Mouse (Mus musculus): ENCODE measurements at regions not wholly inside any gene's neighbourhood (a gene's known extent, or its start where the extent isn't known, plus 50 kb on each side); places are given as distances from the start of the nearest gene placed in this dataset.

DNA sequence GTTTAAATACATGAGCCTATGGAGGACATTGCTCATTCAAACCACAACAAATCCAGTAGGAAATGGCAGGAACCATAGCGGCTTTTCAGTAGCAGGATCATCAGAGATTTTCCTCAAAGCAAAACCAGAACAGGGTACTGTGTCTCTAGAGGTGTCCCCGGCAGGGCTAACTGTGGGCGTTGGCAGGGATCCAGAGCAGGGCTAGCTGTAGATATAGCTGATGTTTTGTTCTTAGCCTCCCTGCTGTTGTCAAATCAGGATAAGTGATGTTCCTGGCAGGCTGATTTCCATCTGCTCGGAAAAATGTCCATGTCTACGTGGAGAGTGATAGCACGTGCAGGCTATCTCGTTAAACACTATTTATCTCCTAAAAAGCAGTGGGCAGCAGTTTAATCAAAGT lies 297.6 kb downstream of the Abcc12 start:
- H3K27ac ChIP-seq (ENCODE audit: insufficient read depth, low read depth, low read length): no peak overlapping the region
- no peaks in the 10 kb centered on the region for H3K27me3 ChIP-seq (ENCODE audit: control insufficient read depth, insufficient read depth, low read length)
- no peaks in the 10 kb centered on the region for H3K4me1 ChIP-seq (ENCODE audit: control insufficient read depth, insufficient read depth, insufficient read length, low read length)
- 66% methylated on average over 7 of the region's 7 CpGs for WGBS
- H3K4me3 ChIP-seq (ENCODE audit: low read depth, low read length): no peak overlapping the region
- H3K36me3 ChIP-seq (ENCODE audit: control insufficient read depth, insufficient read depth, low read length): no peaks in the 10 kb centered on the region
- TF ChIP-seq CTCF (IDR thresholded peaks at IDR 0.05; ENCODE audit: extremely low read depth, insufficient read length, insufficient replicate concordance, low read depth, low read length): no peak
- no peak for TF ChIP-seq POLR2A (IDR thresholded peaks at IDR 0.05; ENCODE audit: low read depth, low read length)

DNA sequence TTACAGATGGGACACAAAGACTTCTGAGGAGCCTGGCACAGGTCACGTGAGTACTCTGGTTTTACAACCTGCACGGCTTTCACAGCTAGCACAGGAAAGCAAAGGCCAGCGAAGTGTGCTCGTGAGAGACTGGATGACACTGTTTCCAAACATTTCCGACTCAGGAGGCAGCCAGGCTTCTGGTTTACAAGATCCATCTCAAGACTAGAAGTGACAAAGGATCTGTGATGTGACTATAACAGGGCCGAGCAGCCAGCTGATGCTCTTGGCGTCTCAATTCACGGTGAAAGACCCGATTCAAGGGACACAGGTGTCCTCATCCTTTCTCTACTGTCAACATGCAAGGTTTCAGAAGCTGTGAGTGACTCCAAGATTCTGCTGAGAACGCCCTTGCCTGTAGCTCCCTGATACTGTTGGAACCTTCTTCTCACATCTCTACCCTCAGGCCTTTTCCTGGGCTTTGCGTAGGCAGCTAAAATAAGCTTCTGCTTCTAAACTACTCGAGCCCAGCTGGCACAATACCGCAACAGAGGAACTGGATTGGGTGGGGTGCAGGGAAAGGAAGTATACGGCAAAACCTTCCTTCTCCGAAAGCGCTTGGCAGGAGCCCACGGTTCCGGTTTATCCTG lies 300.3 kb downstream of the Abcc12 start:
- 73% methylated on average over 18 of the region's 18 CpGs for WGBS
- no peaks in the 10 kb centered on the region for H3K4me1 ChIP-seq (ENCODE audit: control insufficient read depth, insufficient read depth, insufficient read length, low read length)
- H3K4me3 ChIP-seq (ENCODE audit: low read depth, low read length): no peak overlapping the region
- H3K27me3 ChIP-seq (ENCODE audit: control insufficient read depth, insufficient read depth, low read length): no peaks in the 10 kb centered on the region
- H3K36me3 ChIP-seq (ENCODE audit: control insufficient read depth, insufficient read depth, low read length): no peaks in the 10 kb centered on the region
- H3K27ac ChIP-seq (ENCODE audit: insufficient read depth, low read depth, low read length): no peak overlapping the region
- TF ChIP-seq CTCF (IDR thresholded peaks at IDR 0.05; ENCODE audit: extremely low read depth, insufficient read length, insufficient replicate concordance, low read depth, low read length): no peak
- no peak for TF ChIP-seq POLR2A (IDR thresholded peaks at IDR 0.05; ENCODE audit: low read depth, low read length)

DNA sequence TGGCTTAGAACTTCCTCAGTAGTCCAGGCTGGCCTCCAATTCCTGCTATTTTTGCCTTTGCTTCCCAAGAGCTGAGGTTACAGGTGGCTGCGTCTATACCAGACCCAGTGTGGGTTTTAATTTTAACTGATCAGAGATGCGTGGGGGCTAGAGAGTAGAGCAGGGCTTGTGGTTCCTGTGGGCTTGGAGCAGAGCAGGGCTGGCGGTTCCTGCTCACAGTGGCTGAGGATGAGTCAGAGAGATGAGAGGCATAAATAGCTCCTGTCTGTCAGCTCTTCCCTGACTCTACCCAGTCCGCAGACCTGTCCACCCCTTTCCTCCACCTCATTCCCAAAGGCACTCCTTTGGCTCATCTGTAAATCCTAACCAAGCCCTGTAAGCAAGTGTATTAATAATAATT lies 304.8 kb downstream of the Abcc12 start:
- Histone ChIP-seq H3K4me1 (ENCODE audit: control insufficient read depth, insufficient read depth, insufficient read length, low read length) (no peaks in the 10 kb centered on the region), H3K36me3 (ENCODE audit: control insufficient read depth, insufficient read depth, low read length) (no peaks in the 10 kb centered on the region), H3K4me3 (ENCODE audit: low read depth, low read length) (no peak overlapping the region), H3K27me3 (ENCODE audit: control insufficient read depth, insufficient read depth, low read length) (no peaks in the 10 kb centered on the region), H3K27ac (ENCODE audit: insufficient read depth, low read depth, low read length) (no peak overlapping the region)
- no peak for TF ChIP-seq CTCF (IDR thresholded peaks at IDR 0.05; ENCODE audit: extremely low read depth, insufficient read length, insufficient replicate concordance, low read depth, low read length)
- WGBS: 77% methylated on average over 4 of the region's 4 CpGs

DNA sequence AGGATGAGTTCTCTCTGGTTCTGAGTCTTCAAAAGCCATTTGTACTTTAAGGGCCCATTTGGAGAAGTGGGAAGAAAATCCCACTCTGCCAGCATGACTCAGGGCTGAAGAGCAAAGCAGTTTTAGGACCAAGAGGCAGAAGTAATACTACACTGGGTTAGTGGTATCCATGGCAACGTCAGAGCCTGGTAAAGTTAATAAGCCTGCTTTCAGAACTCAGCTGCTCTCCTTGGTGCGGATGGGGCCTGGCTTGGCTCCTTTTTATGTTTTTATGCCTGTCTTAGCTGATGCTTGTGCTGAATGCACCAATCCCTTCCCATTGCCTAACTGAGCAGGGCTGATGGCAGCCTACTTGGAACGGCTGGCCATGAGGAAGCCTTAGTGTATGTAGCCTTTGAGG lies 306.7 kb downstream of the Abcc12 start:
- no peaks in the 10 kb centered on the region for H3K36me3 ChIP-seq (ENCODE audit: control insufficient read depth, insufficient read depth, low read length)
- no peak overlapping the region for H3K27ac ChIP-seq (ENCODE audit: insufficient read depth, low read depth, low read length)
- no peaks in the 10 kb centered on the region for H3K27me3 ChIP-seq (ENCODE audit: control insufficient read depth, insufficient read depth, low read length)
- 72% methylated on average over 3 of the region's 3 CpGs for WGBS
- H3K4me3 ChIP-seq (ENCODE audit: low read depth, low read length): no peak overlapping the region
- no peak for TF ChIP-seq CTCF (IDR thresholded peaks at IDR 0.05; ENCODE audit: extremely low read depth, insufficient read length, insufficient replicate concordance, low read depth, low read length)
- TF ChIP-seq POLR2A (IDR thresholded peaks at IDR 0.05; ENCODE audit: low read depth, low read length): no peak
- H3K4me1 ChIP-seq (ENCODE audit: control insufficient read depth, insufficient read depth, insufficient read length, low read length): no peaks in the 10 kb centered on the region

DNA sequence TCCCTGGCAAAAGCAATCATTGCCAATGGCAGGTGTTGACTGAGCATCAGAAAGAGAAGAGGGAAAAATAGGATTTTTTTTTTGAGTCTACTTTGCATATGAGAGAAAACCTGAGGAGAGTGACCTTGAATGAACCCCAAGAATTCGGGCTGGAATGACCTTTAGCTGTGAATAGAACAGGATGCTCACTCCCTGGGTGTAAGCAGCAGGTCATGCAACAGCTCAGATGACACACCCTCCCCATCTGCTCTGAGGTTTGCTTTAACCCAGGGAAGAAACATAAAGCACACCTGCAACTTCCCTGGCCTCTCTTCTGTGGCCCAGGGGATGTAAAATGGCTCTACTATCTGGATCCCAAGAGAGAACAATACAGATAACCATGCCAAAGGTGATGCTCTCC lies 307.9 kb downstream of the Abcc12 start:
- Histone ChIP-seq H3K4me1 (ENCODE audit: control insufficient read depth, insufficient read depth, insufficient read length, low read length) (no peaks in the 10 kb centered on the region), H3K4me3 (ENCODE audit: low read depth, low read length) (no peak overlapping the region), H3K27ac (ENCODE audit: insufficient read depth, low read depth, low read length) (no peak overlapping the region), H3K27me3 (ENCODE audit: control insufficient read depth, insufficient read depth, low read length) (no peaks in the 10 kb centered on the region), H3K36me3 (ENCODE audit: control insufficient read depth, insufficient read depth, low read length) (no peaks in the 10 kb centered on the region)
- WGBS: 10% methylated on average over 1 of the region's 1 CpGs
- TF ChIP-seq CTCF (IDR thresholded peaks at IDR 0.05; ENCODE audit: extremely low read depth, insufficient read length, insufficient replicate concordance, low read depth, low read length): no peak
- no peak for TF ChIP-seq POLR2A (IDR thresholded peaks at IDR 0.05; ENCODE audit: low read depth, low read length)

DNA sequence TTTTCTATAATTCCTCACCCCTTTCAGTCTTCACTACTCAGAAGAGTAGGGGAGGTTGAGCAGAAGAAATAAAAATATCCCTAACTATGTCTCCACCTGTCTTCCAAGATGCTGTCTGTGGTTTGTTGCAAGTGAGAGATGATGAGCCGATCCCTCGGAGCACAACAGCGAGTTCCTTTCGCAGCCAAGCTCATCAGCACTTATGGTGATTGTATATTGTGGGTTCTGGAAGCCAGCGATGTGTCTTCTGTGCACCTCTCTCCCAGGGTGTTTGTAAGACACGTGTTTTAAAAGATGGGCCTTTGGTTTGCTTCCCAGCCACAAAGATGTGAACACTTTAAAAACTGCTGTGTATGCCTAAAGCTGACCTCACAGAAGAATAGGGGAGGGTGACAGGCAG lies 309.0 kb downstream of the Abcc12 start:
- 84% methylated on average over 6 of the region's 6 CpGs for WGBS
- Histone ChIP-seq H3K27me3 (ENCODE audit: control insufficient read depth, insufficient read depth, low read length) (no peaks in the 10 kb centered on the region), H3K27ac (ENCODE audit: insufficient read depth, low read depth, low read length) (no peak overlapping the region), H3K36me3 (ENCODE audit: control insufficient read depth, insufficient read depth, low read length) (no peaks in the 10 kb centered on the region), H3K4me1 (ENCODE audit: control insufficient read depth, insufficient read depth, insufficient read length, low read length) (no peaks in the 10 kb centered on the region), H3K4me3 (ENCODE audit: low read depth, low read length) (no peak overlapping the region)
- no peak for TF ChIP-seq CTCF (IDR thresholded peaks at IDR 0.05; ENCODE audit: extremely low read depth, insufficient read length, insufficient replicate concordance, low read depth, low read length)
- no peak for TF ChIP-seq POLR2A (IDR thresholded peaks at IDR 0.05; ENCODE audit: low read depth, low read length)

DNA sequence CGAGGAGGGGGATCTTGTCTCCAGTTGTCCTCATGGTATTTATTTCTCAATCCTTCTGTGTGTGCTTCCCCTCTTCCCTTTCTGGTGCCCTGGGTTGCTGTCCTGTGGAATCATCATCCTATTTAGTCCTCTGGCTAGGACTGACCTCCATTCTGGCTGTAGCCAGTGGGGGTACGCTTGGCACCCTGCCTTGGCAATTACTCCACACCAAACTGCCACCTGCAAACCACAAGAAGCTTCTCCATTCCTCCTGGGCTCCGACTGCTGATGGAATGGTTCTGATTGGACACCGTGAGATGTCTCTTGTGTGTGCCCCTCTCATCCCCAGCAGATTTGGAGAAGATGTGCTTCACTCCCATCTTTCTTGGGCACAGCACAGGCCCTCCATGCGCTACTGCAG lies 322.5 kb downstream of the Abcc12 start:
- no peak overlapping the region for H3K27ac ChIP-seq (ENCODE audit: insufficient read depth, low read depth, low read length)
- TF ChIP-seq CTCF (IDR thresholded peaks at IDR 0.05; ENCODE audit: extremely low read depth, insufficient read length, insufficient replicate concordance, low read depth, low read length) (no peak), POLR2A (IDR thresholded peaks at IDR 0.05; ENCODE audit: low read depth, low read length) (no peak)
- no peaks in the 10 kb centered on the region for H3K36me3 ChIP-seq (ENCODE audit: control insufficient read depth, insufficient read depth, low read length)
- H3K4me3 ChIP-seq (ENCODE audit: low read depth, low read length): no peak overlapping the region
- H3K27me3 ChIP-seq (ENCODE audit: control insufficient read depth, insufficient read depth, low read length): no peaks in the 10 kb centered on the region
- peaks cover 3% of the 10 kb centered on the region; the same call in 1 of the 2 replicates for H3K4me1 ChIP-seq (ENCODE audit: control insufficient read depth, insufficient read depth, insufficient read length, low read length)
- 88% methylated on average over 5 of the region's 5 CpGs for WGBS

Measured in small intestine, adult 2 months (tissue).